Mouse (Mus musculus): ENCODE measurements around the gene Itpkb. TPM values are rescaled to one million over a fixed set of nuclear protein-coding genes. Genes with fewer than 3 reads are reported as not detected.

Gene Itpkb
- polyA plus RNA-seq (2016; fragmentation: Nextera tagmentation; extraction: Ambion mirVana), result 13.9 and 14.5 TPM in 2 replicates

DNA sequence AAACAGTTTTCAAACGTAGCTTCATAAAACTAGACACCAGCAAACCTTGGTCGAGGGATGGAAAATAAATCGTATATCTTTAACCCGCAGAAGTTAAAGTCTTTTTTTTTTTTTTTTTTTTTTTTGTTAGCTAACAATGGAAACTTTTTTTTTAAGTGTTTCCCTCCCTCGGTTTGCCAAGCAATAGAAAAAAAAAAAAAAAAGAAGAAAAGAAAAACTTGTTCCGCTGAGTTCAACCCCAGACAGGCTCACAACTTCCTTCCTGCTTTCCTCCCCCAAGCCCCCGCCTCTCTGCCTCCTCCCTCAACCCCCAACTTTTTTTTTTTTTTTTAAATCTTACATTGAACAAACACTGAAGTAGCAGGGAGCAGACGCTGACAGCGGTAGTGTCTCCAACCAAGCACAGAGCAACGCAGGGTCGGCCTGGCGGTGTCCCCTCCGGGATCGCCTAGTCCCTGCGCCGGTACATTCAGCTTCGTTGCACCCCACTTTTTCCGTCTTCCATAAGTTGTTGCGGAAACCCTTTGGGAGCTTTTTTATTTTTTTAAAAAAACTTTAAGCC lies at the start of gene Itpkb:
Gene Itpkb, plus strand, starts transcription at position 341 of the 562 bp plus-strand sequence.
- no peaks in the 10 kb centered on the region for H3K9me3 ChIP-seq
- H3K27me3 ChIP-seq, result peaks cover 13% of the 10 kb centered on the region; the same call in 1 of the 2 replicates
- WGBS, result 2% methylated on average over 19 of the region's 19 CpGs
- H3K4me2 ChIP-seq, result peak within 1 kb of the TSS; percentile 100
- peak within 1 kb of the TSS; percentile 91 for H3K9ac ChIP-seq (replicated peaks)
- H3K36me3 ChIP-seq, result peaks cover 18% of the 10 kb centered on the region
- peaks cover 50% of the 10 kb centered on the region for H3K4me1 ChIP-seq (replicated peaks)
- peak; percentile 71 for ATAC-seq (ENCODE audit: insufficient number of reproducible peaks, insufficient read depth, low FRiP score, low TSS enrichment, low read depth)
- H3K27ac ChIP-seq, result peak within 1 kb of the TSS; percentile 95
- H3K4me3 ChIP-seq (replicated peaks), result peak within 1 kb of the TSS; percentile 75

DNA sequence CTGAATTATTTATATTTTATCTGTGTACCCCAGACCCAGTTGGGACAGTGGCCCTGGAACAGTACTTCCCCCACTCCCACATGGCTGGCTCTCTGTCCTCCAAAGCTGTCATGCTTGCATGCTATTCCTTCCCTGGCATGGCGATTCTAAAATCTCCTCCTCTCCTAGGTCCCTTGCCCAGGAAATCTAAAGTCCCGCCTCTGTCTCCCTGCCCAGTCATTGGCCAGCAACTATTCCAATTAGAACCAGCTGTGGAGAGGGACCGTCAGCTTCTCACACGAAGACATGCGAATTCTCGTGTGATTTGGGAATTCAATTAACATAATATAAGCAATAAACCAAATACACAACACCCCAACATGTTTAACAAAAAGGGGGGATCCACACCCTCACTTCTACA lies 47.7 kb upstream of the Itpkb start:
- Histone ChIP-seq H3K4me3 (replicated peaks) (no peak overlapping the region), H3K4me2 (no peak overlapping the region), H3K9me3 (no peaks in the 10 kb centered on the region), H3K4me1 (replicated peaks) (peaks cover 56% of the 10 kb centered on the region), H3K9ac (replicated peaks) (no peak overlapping the region), H3K27me3 (no peaks in the 10 kb centered on the region), H3K36me3 (no peaks in the 10 kb centered on the region), H3K27ac (no peak overlapping the region)
- ATAC-seq (ENCODE audit: insufficient number of reproducible peaks, insufficient read depth, low FRiP score, low TSS enrichment, low read depth), result no peak
- 13% methylated on average over 6 of the region's 6 CpGs for WGBS

GRCm38 (mm10) chr1:180283813-180284768 lies 46.2 kb upstream of the Itpkb start:
- peak; percentile 49 for ATAC-seq (ENCODE audit: insufficient number of reproducible peaks, insufficient read depth, low FRiP score, low TSS enrichment, low read depth)
- H3K27me3 ChIP-seq, result no peaks in the 10 kb centered on the region
- H3K9me3 ChIP-seq, result no peaks in the 10 kb centered on the region
- H3K4me1 ChIP-seq (replicated peaks), result peaks cover 58% of the 10 kb centered on the region
- peak overlapping the region; percentile 93 for H3K27ac ChIP-seq
- no peak overlapping the region for H3K9ac ChIP-seq (replicated peaks)
- no peaks in the 10 kb centered on the region for H3K36me3 ChIP-seq
- 22% methylated on average over 16 of the region's 16 CpGs for WGBS
- H3K4me2 ChIP-seq, result peak overlapping the region; percentile 31
- H3K4me3 ChIP-seq (replicated peaks), result no peak overlapping the region

- Histone ChIP-seq H3K27ac (peak overlapping the region; percentile 93), H3K9ac (replicated peaks) (no peak overlapping the region), H3K36me3 (no peaks in the 10 kb centered on the region), H3K4me1 (replicated peaks) (peaks cover 60% of the 10 kb centered on the region), H3K4me3 (replicated peaks) (peak overlapping the region; percentile 15; the same call in 1 of the 2 replicates), H3K4me2 (peak overlapping the region; percentile 29), H3K9me3 (no peaks in the 10 kb centered on the region), H3K27me3 (no peaks in the 10 kb centered on the region)
- WGBS, result 28% methylated on average over 15 of the region's 15 CpGs
- ATAC-seq (ENCODE audit: insufficient number of reproducible peaks, insufficient read depth, low FRiP score, low TSS enrichment, low read depth), result peak; percentile 79
Measured at GRCm38 (mm10) chr1:180286081-180286831, 44.0 kb upstream of the Itpkb start.

DNA sequence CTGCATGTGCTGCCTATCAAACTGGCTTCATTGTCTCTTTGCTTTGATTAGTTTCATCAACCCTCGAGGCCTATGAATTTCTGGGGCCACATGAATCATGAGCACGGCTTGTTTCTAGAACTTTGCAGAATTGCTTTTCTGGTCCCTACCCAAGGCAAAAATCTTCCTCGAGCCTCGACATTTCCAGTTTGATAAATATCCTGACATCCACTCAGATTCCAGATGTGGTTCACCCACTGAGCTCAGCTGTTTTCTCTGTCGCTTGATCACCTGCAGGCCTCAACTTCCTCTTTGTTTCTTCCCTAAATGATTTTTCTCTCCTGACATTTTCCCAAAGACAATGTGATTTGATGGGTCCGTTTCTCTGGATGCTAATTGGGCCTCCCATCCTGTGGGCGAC lies 42.1 kb upstream of the Itpkb start:
- no peak for ATAC-seq (ENCODE audit: insufficient number of reproducible peaks, insufficient read depth, low FRiP score, low TSS enrichment, low read depth)
- no peak overlapping the region for H3K4me2 ChIP-seq
- no peak overlapping the region for H3K4me3 ChIP-seq (replicated peaks)
- H3K27ac ChIP-seq, result no peak overlapping the region
- H3K27me3 ChIP-seq, result no peaks in the 10 kb centered on the region
- no peaks in the 10 kb centered on the region for H3K9me3 ChIP-seq
- no peaks in the 10 kb centered on the region for H3K36me3 ChIP-seq
- 78% methylated on average over 7 of the region's 7 CpGs for WGBS
- H3K9ac ChIP-seq (replicated peaks), result no peak overlapping the region
- peaks cover 60% of the 10 kb centered on the region for H3K4me1 ChIP-seq (replicated peaks)

GRCm38 (mm10) chr1:180288872-180289468 lies 41.3 kb upstream of the Itpkb start:
- no peak for ATAC-seq (ENCODE audit: insufficient number of reproducible peaks, insufficient read depth, low FRiP score, low TSS enrichment, low read depth)
- H3K4me2 ChIP-seq, result no peak overlapping the region
- peaks cover 54% of the 10 kb centered on the region for H3K4me1 ChIP-seq (replicated peaks)

DNA sequence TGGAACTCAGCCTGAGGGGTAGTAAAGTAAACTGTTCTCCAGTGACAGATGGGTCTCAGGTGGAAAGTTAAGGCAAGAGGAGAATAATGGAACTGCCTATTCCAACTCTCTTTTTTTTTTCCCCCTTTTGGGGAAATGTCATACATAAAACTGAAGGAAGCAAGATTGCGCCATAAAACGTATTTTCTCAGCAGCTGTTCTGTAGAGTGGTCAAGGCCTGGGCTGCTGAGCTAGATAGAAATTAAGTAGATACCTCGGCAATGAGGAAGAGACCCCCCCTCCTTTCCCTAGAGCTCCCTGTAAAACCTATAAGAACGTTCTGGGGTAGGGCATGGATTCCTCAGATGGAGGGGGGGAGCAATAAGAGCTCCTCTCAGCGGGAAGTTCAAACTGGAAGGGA lies 40.5 kb upstream of the Itpkb start:
- Histone ChIP-seq H3K9me3 (no peaks in the 10 kb centered on the region), H3K4me2 (no peak overlapping the region), H3K4me1 (replicated peaks) (peaks cover 46% of the 10 kb centered on the region), H3K4me3 (replicated peaks) (no peak overlapping the region), H3K36me3 (no peaks in the 10 kb centered on the region), H3K27ac (no peak overlapping the region), H3K9ac (replicated peaks) (no peak overlapping the region), H3K27me3 (no peaks in the 10 kb centered on the region)
- WGBS, result 64% methylated on average over 5 of the region's 5 CpGs
- no peak for ATAC-seq (ENCODE audit: insufficient number of reproducible peaks, insufficient read depth, low FRiP score, low TSS enrichment, low read depth)

More at GRCm38 (mm10) chr1:180288872-180289468, 41.3 kb upstream of the Itpkb start:
- Histone ChIP-seq H3K9ac (replicated peaks) (no peak overlapping the region), H3K4me3 (replicated peaks) (no peak overlapping the region), H3K36me3 (no peaks in the 10 kb centered on the region), H3K9me3 (no peaks in the 10 kb centered on the region), H3K27ac (no peak overlapping the region), H3K27me3 (no peaks in the 10 kb centered on the region)
- 89% methylated on average over 7 of the region's 7 CpGs for WGBS

DNA sequence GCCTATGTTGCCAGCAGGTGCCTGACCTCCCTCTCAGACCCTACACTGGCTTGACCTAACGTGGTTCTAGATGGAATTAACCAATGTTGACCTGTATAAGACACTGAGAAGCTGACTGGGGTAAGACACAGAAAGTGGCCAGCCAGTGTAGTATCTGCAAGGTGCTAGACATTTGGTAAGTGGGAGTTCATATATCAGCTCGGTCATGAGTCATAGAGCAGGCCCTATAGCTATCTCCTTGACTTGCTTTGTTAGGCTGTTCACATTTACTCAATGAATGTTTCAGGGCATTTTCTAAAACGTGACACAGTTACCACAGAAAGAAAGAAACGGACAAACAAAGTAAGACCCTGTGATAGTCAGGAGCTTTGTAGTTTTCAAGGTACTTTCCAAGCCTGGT lies 39.9 kb upstream of the Itpkb start:
- Histone ChIP-seq H3K36me3 (no peaks in the 10 kb centered on the region), H3K27ac (no peak overlapping the region), H3K4me2 (no peak overlapping the region), H3K9me3 (no peaks in the 10 kb centered on the region), H3K4me1 (replicated peaks) (peaks cover 40% of the 10 kb centered on the region), H3K4me3 (replicated peaks) (no peak overlapping the region), H3K9ac (replicated peaks) (no peak overlapping the region), H3K27me3 (no peaks in the 10 kb centered on the region)
- ATAC-seq (ENCODE audit: insufficient number of reproducible peaks, insufficient read depth, low FRiP score, low TSS enrichment, low read depth), result no peak
- WGBS, result 84% methylated on average over 4 of the region's 4 CpGs

GRCm38 (mm10) chr1:180296088-180296487 lies 34.2 kb upstream of the Itpkb start:
- 92% methylated on average over 9 of the region's 9 CpGs for WGBS
- Histone ChIP-seq H3K9me3 (no peaks in the 10 kb centered on the region), H3K4me2 (no peak overlapping the region), H3K4me1 (replicated peaks) (peaks cover 9% of the 10 kb centered on the region), H3K36me3 (no peaks in the 10 kb centered on the region), H3K27ac (no peak overlapping the region), H3K9ac (replicated peaks) (no peak overlapping the region), H3K4me3 (replicated peaks) (no peak overlapping the region), H3K27me3 (no peaks in the 10 kb centered on the region)
- ATAC-seq (ENCODE audit: insufficient number of reproducible peaks, insufficient read depth, low FRiP score, low TSS enrichment, low read depth), result no peak

DNA sequence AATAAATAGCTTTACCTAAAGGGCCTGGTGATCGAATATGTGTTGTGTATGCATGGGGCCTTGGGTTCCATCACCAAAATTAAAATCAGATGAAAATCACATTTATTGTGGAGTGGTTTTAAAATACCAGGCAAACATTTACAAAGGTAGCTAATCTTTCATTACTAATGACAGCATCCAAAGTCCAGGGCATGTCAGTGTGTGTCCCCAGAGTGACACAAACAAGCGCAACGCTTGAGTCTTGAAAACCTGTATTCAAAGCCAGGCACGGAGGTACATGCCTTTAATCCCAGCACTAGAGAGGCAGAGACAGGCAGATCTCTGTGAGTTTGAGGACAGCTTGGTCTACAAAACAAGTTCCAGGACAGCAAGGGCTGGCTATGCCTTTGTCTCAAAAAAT lies 30.6 kb upstream of the Itpkb start:
- WGBS, result 88% methylated on average over 4 of the region's 4 CpGs
- Histone ChIP-seq H3K4me3 (replicated peaks) (no peak overlapping the region), H3K27me3 (no peaks in the 10 kb centered on the region), H3K27ac (no peak overlapping the region), H3K4me1 (replicated peaks) (peaks cover 4% of the 10 kb centered on the region), H3K4me2 (no peak overlapping the region), H3K36me3 (no peaks in the 10 kb centered on the region), H3K9ac (replicated peaks) (no peak overlapping the region), H3K9me3 (no peaks in the 10 kb centered on the region)
- ATAC-seq (ENCODE audit: insufficient number of reproducible peaks, insufficient read depth, low FRiP score, low TSS enrichment, low read depth), result no peak

GRCm38 (mm10) chr1:180300292-180300691 lies 30.0 kb upstream of the Itpkb start:
- no peaks in the 10 kb centered on the region for H3K36me3 ChIP-seq
- H3K27ac ChIP-seq, result no peak overlapping the region
- ATAC-seq (ENCODE audit: insufficient number of reproducible peaks, insufficient read depth, low FRiP score, low TSS enrichment, low read depth), result no peak
- no peaks in the 10 kb centered on the region for H3K27me3 ChIP-seq
- H3K4me2 ChIP-seq, result no peak overlapping the region
- peaks cover 8% of the 10 kb centered on the region for H3K4me1 ChIP-seq (replicated peaks)
- 84% methylated on average over 4 of the region's 4 CpGs for WGBS
- no peaks in the 10 kb centered on the region for H3K9me3 ChIP-seq
- H3K9ac ChIP-seq (replicated peaks), result no peak overlapping the region
- H3K4me3 ChIP-seq (replicated peaks), result no peak overlapping the region
